Mouse (Mus musculus) midbrain, embryonic 10.5 days (tissue): ENCODE results near the gene Tcf12. TPM values are rescaled to one million over a fixed set of nuclear protein-coding genes. Genes with fewer than 3 reads are reported as not detected.

Experiments used
- DNase-seq: peaks from one replicate; pipeline ENCODE4 v3.0.0-alpha.2; 2017; ENCODE audit warnings: low spot score
- H3K27ac ChIP-seq: fragments of 300-500 bp; sonication (generic); replicated peaks from 2 replicates; pipeline ENCODE4 v1.5.1; 2016; ENCODE audit warnings: mild to moderate bottlenecking
- H3K27me3 ChIP-seq: fragments of 300-500 bp; sonication (generic); 2 replicates; pipeline ENCODE4 v1.6.1; 2016; ENCODE audit warnings: low read depth, mild to moderate bottlenecking; ENCODE audit not compliant: poor library complexity, severe bottlenecking
- H3K36me3 ChIP-seq: fragments of 300-500 bp; sonication (generic); 2 replicates; pipeline ENCODE4 v1.6.1; 2016; ENCODE audit warnings: mild to moderate bottlenecking, moderate library complexity
- H3K4me1 ChIP-seq: fragments of 300-500 bp; sonication (generic); 2 replicates; pipeline ENCODE4 v1.6.1; 2016
- H3K4me3 ChIP-seq: fragments of 300-500 bp; sonication (generic); 2 replicates; pipeline ENCODE4 v1.5.1; 2016; ENCODE audit warnings: mild to moderate bottlenecking, moderate library complexity
- H3K9me3 ChIP-seq: fragments of 300-500 bp; sonication (generic); replicated peaks from 2 replicates; pipeline ENCODE4 v1.6.1; 2016; ENCODE audit warnings: mild to moderate bottlenecking
- WGBS: fragments of 180-500 bp; shearing (Covaris S2); methylation state at CpG from one replicate; pipeline ENCODE4 v1.1.7; 2016; 5-methylcytosine and 5-hydroxymethylcytosine counted together
- polyA plus RNA-seq: library from polyadenylated mRNA; unstranded; fragments of >200 nt; fragmentation: Nextera tagmentation; extraction: Ambion mirVana; gene quantifications from 2 replicates; pipeline ENCODE4 v1.2.1, GENCODE M21; 2016

Gene Tcf12
- polyA plus RNA-seq, 1 experiment from 2014 or later, result 165 TPM

DNA sequence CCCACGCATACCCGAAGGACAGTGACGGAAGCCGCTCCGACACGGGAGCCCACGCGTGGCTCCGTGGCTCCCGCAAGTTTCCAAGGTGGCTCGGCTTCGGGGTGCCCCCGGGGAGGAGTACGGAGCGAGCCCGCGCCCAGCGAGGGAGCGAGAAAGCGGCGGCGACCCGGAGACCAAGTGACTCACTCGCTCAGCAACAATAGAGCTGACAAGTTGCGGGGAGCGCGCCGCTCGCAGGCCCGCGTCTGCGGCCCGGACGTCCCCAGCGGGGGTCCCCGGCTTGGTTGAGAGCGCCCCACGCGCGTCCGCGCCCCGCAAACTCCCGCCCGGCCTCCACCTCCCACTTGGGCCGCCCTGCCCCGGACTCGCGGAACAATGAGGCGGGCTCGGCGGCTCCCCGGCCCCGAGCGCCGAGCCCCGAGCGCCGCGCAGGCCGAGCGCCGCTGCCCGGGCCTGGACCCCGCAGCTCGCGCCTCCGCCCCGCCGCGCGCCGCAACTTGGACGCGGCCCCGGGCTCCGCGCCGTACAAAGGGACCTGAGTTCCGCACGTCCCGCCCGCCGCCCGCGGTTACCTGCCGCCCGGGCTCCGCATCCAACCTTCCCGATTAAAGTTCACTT lies 558 bp downstream of the Tcf12 start:
- H3K36me3 ChIP-seq, result peaks cover 26% of the 10 kb centered on the region
- H3K4me3 ChIP-seq, result peak overlapping the region; percentile 98
- no peaks in the 10 kb centered on the region for H3K9me3 ChIP-seq
- H3K27ac ChIP-seq, result peak overlapping the region; percentile 100
- WGBS, result under 1% methylated on average over 88 of the region's 90 CpGs
- H3K27me3 ChIP-seq, result peaks cover 11% of the 10 kb centered on the region
- H3K4me1 ChIP-seq, result peaks cover 29% of the 10 kb centered on the region
- peak; percentile 79 for DNase-seq

DNA sequence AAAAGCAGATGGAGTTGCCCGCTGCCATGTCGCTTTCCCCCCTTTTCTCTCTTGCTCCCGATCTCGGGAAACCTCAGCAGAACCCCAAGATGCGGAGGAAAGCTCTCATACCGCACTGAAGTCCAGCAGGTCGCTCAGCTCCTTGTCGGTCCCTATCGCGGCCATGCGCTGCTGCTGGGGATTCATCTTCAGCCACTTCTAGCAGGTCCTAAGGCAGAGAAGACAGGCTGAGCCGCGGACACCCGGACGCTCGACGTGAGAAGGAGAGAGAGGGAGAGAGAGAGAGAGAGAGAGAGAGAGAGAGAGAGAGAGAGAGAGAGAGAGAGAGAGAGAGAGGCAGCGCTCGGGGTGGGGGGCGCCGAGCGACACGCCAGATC lies 1.1 kb downstream of the Tcf12 start:
- under 1% methylated on average over 23 of the region's 23 CpGs for WGBS

DNA sequence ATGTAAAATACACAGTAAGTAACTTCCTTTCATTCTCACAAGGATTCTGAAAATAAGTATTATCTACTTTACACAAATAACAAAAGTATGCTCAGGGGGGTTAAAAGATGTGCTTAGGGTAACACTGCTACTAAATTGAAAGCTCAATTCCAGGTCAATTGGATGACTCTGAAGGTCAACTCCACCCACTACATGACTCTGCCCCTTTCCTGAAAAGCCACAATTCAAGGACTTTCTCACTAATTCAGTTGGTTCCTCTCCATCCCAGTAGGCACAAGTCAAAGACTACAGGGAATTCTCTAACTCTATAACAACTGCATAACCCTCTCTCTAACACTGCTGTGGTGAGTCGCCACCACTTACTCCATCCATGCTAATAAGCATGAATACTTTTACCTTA lies 8.2 kb downstream of the Tcf12 start:
- DNase-seq, result no peak
- WGBS, result 90% methylated on average over 1 of the region's 1 CpGs
- Histone ChIP-seq H3K27me3 (no peaks in the 10 kb centered on the region), H3K9me3 (no peaks in the 10 kb centered on the region), H3K36me3 (peaks cover 83% of the 10 kb centered on the region), H3K4me1 (peaks cover 7% of the 10 kb centered on the region), H3K4me3 (no peak overlapping the region), H3K27ac (no peak overlapping the region)

More for the DNA sequence above, 1.1 kb downstream of the Tcf12 start:
- Histone ChIP-seq H3K36me3 (peaks cover 31% of the 10 kb centered on the region), H3K27me3 (peaks cover 11% of the 10 kb centered on the region), H3K9me3 (no peaks in the 10 kb centered on the region), H3K4me1 (peaks cover 29% of the 10 kb centered on the region), H3K4me3 (peak overlapping the region; percentile 98), H3K27ac (peak overlapping the region; percentile 100)
- DNase-seq, result peak; percentile 64

DNA sequence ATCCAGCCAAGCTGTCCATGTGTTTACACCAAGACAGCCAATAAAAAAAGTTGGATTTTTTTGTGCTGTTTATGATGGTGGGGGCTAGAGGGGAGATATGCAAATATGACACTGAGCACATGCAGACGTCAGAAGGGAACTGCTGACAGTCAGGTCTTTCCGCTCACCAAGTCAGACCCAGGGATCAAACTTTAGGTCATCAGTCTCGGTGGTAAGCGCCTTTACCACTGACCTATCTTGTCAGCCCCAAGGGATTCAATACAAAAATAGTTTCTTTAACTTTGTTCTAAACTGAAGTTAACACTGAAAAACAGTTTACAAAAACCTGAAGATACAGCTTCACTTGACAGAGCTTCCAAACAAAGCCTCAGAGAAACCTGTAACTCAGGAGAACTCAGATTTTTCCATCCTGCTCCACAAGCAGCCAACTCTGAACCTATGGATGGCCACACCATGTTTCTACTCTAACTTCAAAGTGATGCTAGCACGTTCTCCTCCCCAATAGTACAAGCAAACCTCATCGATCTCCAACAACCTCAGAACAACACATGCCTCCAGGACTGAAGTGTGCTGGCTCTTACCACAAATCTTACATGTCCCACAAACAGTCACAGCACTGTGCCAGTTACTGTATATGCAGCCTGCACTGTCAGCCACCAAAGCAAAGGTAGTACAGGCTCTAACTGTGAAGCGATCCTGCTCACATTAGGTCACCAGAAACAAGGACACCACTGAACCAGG lies 11.6 kb downstream of the Tcf12 start:
- no peak overlapping the region for H3K27ac ChIP-seq
- H3K4me1 ChIP-seq, result no peaks in the 10 kb centered on the region
- peaks cover 72% of the 10 kb centered on the region for H3K36me3 ChIP-seq
- no peak overlapping the region for H3K4me3 ChIP-seq
- DNase-seq, result no peak
- WGBS, result 87% methylated on average over 7 of the region's 7 CpGs
- H3K9me3 ChIP-seq, result 0 out of 2 replicates have a peak, but pooled peaks cover 4% of the 10 kb centered on the region
- H3K27me3 ChIP-seq, result no peaks in the 10 kb centered on the region

DNA sequence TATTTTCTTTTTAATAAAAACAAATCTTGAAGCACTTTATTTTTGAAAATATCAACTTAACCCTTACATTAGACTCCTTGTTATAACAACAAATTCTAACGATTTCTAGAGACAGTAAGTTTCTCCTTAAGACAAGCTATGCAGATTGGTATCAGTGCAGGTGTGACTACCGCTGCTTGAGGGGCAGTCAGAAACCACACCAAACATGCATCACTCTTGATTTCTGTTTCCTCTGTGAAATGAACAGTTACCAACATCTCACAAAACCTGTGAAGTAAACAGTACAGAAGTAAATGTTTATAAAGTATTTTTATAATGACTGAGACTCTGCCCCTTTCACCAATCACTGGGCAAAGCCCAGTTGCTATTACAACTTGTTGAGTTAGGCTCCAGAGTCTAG lies 13.6 kb downstream of the Tcf12 start:
- Histone ChIP-seq H3K4me1 (no peaks in the 10 kb centered on the region), H3K36me3 (peaks cover 54% of the 10 kb centered on the region), H3K27ac (no peak overlapping the region), H3K9me3 (0 out of 2 replicates have a peak, but pooled peaks cover 4% of the 10 kb centered on the region), H3K27me3 (no peaks in the 10 kb centered on the region), H3K4me3 (no peak overlapping the region)
- no peak for DNase-seq
- 90% methylated on average over 2 of the region's 2 CpGs for WGBS

DNA sequence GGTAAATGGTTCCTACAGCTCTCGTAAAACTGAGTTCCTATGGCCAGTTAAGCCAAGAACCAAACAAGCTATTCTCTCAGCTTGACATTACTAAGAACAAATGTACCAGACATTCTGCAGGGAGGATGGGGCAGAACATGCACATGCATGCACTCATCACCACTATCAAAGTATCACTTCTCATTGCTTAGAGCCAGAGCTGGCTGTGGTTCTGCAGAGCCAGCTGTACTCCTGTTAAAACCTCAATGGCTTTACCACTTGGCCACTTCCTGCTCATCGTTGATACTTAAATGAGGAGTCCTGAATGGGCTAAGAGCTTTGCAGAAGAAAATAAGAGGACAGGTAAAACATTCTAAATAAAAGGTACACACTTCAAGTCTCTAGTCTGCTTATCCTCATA lies 14.6 kb downstream of the Tcf12 start:
- 97% methylated on average over 2 of the region's 2 CpGs for WGBS
- Histone ChIP-seq H3K9me3 (0 out of 2 replicates have a peak, but pooled peaks cover 4% of the 10 kb centered on the region), H3K4me1 (no peaks in the 10 kb centered on the region), H3K27me3 (no peaks in the 10 kb centered on the region), H3K36me3 (peaks cover 45% of the 10 kb centered on the region), H3K27ac (no peak overlapping the region), H3K4me3 (no peak overlapping the region)
- no peak for DNase-seq

DNA sequence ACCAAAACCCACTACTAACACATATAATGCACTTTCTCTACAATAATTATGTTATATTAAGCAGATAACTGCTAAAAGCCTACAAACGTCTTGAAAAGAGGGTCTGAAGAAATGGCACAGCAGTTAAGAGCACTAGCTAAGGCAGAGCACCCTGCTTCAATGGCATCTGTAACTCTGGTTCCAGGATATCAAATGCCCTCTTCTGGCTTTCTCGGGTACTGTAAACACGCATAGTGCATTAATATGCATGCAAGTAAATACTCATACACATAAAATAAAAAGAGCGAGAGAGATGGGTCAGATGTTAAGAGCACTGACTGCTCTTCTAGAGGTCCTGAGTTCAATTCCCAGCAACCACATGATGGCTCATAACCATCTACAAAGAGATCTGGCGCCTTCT lies 17.0 kb downstream of the Tcf12 start:
- H3K27me3 ChIP-seq, result no peaks in the 10 kb centered on the region
- no peak overlapping the region for H3K27ac ChIP-seq
- 91% methylated on average over 5 of the region's 5 CpGs for WGBS
- 0 out of 2 replicates have a peak, but pooled peaks cover 4% of the 10 kb centered on the region for H3K9me3 ChIP-seq
- no peak for DNase-seq
- no peak overlapping the region for H3K4me3 ChIP-seq
- no peaks in the 10 kb centered on the region for H3K4me1 ChIP-seq
- peaks cover 26% of the 10 kb centered on the region for H3K36me3 ChIP-seq

DNA sequence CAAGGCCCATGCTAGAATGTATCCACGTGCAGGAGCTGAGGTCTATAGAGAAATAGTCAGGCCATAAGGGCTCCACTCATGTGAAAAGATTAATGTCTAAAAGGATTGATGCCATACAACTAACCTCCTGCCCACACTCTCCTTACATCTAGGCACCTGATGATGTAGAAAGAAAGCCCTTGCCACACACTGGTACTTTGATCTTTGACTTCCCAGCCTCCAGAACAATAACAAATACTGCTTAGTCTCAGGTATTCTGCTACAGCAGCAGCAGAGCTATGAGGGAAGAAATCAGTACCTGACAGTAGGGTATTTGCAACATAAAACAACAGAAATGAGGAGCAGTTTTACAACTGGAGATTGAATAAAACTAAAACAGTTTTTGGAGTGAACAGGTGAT lies 19.5 kb downstream of the Tcf12 start:
- DNase-seq, result no peak
- H3K27ac ChIP-seq, result no peak overlapping the region
- no peaks in the 10 kb centered on the region for H3K27me3 ChIP-seq
- WGBS, result 83% methylated on average over 1 of the region's 1 CpGs
- no peaks in the 10 kb centered on the region for H3K4me1 ChIP-seq
- H3K9me3 ChIP-seq, result 0 out of 2 replicates have a peak, but pooled peaks cover 4% of the 10 kb centered on the region
- no peak overlapping the region for H3K4me3 ChIP-seq
- H3K36me3 ChIP-seq, result peaks cover 13% of the 10 kb centered on the region

DNA sequence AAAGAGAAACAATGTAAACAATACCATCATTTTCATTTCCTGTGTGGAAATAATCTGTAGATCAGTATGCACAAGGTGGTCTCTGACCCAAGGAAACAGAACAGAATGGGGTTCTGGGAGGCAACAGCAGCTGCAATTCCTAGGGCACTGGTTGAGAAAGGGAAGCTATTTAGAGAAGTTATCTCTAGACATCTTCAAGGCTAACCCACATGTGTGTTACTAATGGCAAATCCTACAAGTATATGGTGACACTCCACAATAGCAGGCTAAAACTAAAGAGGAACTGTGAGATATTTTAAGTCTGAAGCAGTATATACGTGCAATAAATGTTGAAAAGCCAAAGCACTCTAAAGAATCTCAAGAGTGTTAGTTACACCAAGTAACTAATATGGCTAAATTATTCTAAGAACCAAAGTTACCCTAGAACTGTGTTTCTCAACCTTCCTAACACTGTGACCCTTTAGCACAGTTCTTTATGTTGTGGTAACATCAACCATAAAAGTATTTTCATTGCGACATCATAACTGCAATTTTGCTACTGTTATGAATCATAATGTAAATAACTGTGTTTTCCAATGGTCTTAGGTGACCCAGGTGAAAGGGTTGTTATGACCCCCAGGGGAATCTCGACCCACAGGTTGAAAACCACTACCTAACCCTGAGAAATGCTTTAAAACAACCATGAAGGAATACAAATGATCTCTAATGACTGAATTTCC lies 22.6 kb downstream of the Tcf12 start:
- no peaks in the 10 kb centered on the region for H3K27me3 ChIP-seq
- peaks cover 10% of the 10 kb centered on the region for H3K4me1 ChIP-seq
- 93% methylated on average over 3 of the region's 3 CpGs for WGBS
- H3K36me3 ChIP-seq, result peaks cover 3% of the 10 kb centered on the region; the same call in 1 of the 2 replicates
- no peak for DNase-seq
- H3K27ac ChIP-seq, result no peak overlapping the region
- no peaks in the 10 kb centered on the region for H3K9me3 ChIP-seq
- H3K4me3 ChIP-seq, result no peak overlapping the region

DNA sequence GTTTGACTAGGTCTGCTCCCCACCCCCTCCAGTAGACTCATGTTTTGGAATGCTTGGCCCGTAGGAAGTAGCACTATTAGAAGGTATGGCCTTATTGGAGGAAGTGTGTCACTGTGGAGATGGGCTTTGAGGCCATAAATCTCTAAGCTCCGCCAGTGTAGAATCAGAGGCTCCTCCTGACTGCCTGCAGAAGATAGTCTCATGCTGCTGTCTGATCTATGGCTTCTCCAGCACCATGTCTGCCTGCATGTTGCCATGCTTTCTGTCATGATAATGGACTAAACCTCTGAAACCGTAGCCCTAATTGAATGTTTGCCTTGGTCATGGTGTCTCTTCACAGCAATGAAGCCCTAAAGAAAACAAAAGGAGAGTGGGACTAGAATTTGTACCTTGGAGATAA lies 26.7 kb downstream of the Tcf12 start:
- H3K9me3 ChIP-seq, result no peaks in the 10 kb centered on the region
- no peak overlapping the region for H3K4me3 ChIP-seq
- WGBS, result 81% methylated on average over 3 of the region's 3 CpGs
- H3K36me3 ChIP-seq, result peaks cover 3% of the 10 kb centered on the region; the same call in 1 of the 2 replicates
- DNase-seq, result no peak
- no peak overlapping the region for H3K27ac ChIP-seq
- H3K27me3 ChIP-seq, result no peaks in the 10 kb centered on the region
- H3K4me1 ChIP-seq, result peaks cover 11% of the 10 kb centered on the region

DNA sequence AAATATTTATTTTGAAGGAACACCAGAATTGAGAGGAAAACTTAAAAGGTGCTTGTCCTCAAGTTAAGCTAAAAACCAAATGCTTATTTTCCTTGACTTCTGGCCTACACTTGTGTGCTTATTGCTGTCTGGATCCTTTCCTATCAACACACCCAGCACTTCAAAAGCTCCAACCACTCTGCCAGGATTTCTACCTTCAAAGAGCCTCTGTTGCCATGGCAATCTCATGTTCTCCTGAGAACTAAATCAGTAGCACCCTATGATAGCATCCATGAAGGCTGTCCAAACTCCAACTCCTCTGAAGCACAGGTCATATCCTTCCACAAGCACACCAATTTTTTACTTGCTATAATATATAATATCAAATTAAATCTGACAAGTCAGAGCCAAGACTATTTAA lies 27.5 kb downstream of the Tcf12 start:
- H3K36me3 ChIP-seq, result peaks cover 3% of the 10 kb centered on the region; the same call in 1 of the 2 replicates
- H3K27me3 ChIP-seq, result no peaks in the 10 kb centered on the region
- no peak overlapping the region for H3K27ac ChIP-seq
- peaks cover 11% of the 10 kb centered on the region for H3K4me1 ChIP-seq
- H3K9me3 ChIP-seq, result no peaks in the 10 kb centered on the region
- no peak for DNase-seq
- H3K4me3 ChIP-seq, result no peak overlapping the region

DNA sequence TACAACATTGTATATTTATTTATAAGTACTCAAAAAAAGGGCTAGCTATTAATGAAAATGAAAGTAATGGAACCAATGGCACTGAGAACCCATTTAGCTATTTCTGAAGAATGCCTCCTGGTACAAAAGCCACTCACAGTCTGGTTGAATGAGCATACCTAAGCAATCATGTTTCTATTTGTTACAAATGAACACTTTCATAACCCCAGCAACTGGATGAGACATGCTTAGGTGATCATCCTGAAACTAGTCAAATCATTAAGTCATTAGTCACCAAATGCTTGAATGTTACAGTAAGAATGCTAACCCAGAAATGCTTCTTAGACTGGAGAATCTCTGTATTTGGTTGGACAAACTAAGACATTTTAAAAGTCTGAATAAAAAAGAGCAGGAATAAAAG lies 35.5 kb downstream of the Tcf12 start:
- Histone ChIP-seq H3K27me3 (no peaks in the 10 kb centered on the region), H3K36me3 (no peaks in the 10 kb centered on the region), H3K4me3 (no peak overlapping the region), H3K9me3 (no peaks in the 10 kb centered on the region), H3K27ac (no peak overlapping the region), H3K4me1 (peaks cover 9% of the 10 kb centered on the region)
- DNase-seq, result no peak

DNA sequence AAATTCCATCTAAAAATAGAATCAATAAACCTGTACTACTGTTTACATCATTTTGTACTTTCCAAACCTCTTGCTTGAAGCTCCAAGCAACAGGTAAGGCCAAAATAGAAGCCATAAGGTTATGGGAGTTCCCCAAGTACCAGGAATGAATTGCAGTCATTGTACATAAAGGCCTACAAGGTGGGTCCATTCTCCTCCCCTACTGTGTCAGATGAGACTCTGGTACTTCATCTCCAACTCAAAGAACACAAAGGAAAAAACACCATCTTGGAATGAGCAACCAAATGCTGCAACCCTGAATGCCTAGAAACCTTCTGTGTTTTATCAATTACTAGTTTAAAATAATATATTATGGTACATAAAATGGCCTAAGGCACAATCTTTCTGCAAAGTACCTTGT lies 45.5 kb downstream of the Tcf12 start:
- peaks cover 4% of the 10 kb centered on the region; the same call in 1 of the 2 replicates for H3K9me3 ChIP-seq
- peaks cover 7% of the 10 kb centered on the region for H3K36me3 ChIP-seq
- H3K27me3 ChIP-seq, result no peaks in the 10 kb centered on the region
- H3K4me1 ChIP-seq, result no peaks in the 10 kb centered on the region
- no peak overlapping the region for H3K4me3 ChIP-seq
- H3K27ac ChIP-seq, result no peak overlapping the region
- no peak for DNase-seq
